Mouse (Mus musculus) macrophage (primary cell): ENCODE measurements around the gene Glis1. TPM values are rescaled to one million over a fixed set of nuclear protein-coding genes. Genes with fewer than 3 reads are reported as not detected.

Source experiments
- H3K27ac ChIP-seq: fragments of 350-480 bp; formaldehyde crosslinking; 2 replicates; pipeline ENCODE4 v1.9.0; 2021
- H3K36me3 ChIP-seq: fragments of 350-480 bp; formaldehyde crosslinking; 2 replicates; pipeline ENCODE4 v1.9.0; 2021; ENCODE audit errors: inconsistent target
- H3K4me3 ChIP-seq: fragments of 350-480 bp; formaldehyde crosslinking; 2 replicates; pipeline ENCODE4 v1.9.0; 2021; ENCODE audit errors: inconsistent target
- H3K79me2 ChIP-seq: fragments of 350-480 bp; formaldehyde crosslinking; 2 replicates; pipeline ENCODE4 v1.9.0; 2021; ENCODE audit errors: inconsistent target
- WGBS: methylation state at CpG from one replicate; pipeline ENCODE4 v1.1.7; 2026; ENCODE audit warnings: inconsistent platforms; ENCODE audit not compliant: missing documents; 5-methylcytosine and 5-hydroxymethylcytosine counted together
- polyA plus RNA-seq: library from polyadenylated mRNA; stranded (reverse); fragments of 250-400 nt; gene quantifications from 3 replicates; pipeline ENCODE4 v1.2.4, GENCODE M21; 2018; ENCODE audit warnings: inconsistent platforms
- total RNA-seq, 78 experiments: library from RNA; depleted of rRNA; stranded (reverse); fragments of 250-400 nt; gene quantifications; 1 replicate in 9 of 78; 2 replicates in 24 of 78; 3 replicates in 43 of 78; 4 replicates in 2 of 78; pipeline ENCODE4 v1.2.4; 2018; ENCODE audit warnings: inconsistent platforms in 56 of 78

The Glis1 gene
- total RNA-seq (2018; cell fraction: chromatin; rRNA removed): under 1 TPM in 2 of 26 experiments, not detected in 24; 0.28 to 0.31 TPM
- total RNA-seq (2018; cell fraction: cytosol; rRNA removed): not detected
- total RNA-seq (2018; cell fraction: nucleus; rRNA removed): under 1 TPM in 1 of 26 experiments, not detected in 25; 0.27 TPM
- polyA plus RNA-seq: not detected in 3 replicates

GRCm38 (mm10) chr4:107434356-107435237 is at the start of gene Glis1:
Gene Glis1 (plus strand): TSS chr4:107434591.
- Histone ChIP-seq H3K36me3 (no peaks in the 10 kb centered on the region), H3K79me2 (no peaks in the 10 kb centered on the region), H3K27ac (no peak within 1 kb of the TSS), H3K4me3 (no peak within 1 kb of the TSS)
- WGBS: under 1% methylated on average over 91 of the region's 112 CpGs

DNA sequence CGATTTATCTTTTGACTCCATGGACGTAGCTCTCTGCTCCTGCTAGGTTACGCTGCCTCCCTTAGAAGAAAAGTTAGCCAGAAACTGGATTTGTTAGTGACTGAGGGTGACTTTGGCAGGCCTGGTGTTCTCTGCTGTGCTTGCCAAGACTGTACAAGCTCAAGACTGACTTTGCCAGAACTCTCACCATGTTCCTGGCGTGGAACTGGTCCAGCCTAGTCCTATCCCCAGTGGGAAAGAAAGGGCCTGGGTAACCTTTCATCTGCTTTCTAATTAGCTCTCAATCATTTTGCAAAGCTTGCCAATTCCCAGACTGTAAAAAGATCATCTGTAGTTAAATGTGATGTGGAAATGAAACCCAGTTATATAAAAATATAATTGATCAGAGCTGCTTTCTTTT is 47.4 kb upstream of the Glis1 start:
- Histone ChIP-seq H3K79me2 (no peaks in the 10 kb centered on the region), H3K4me3 (no peak overlapping the region), H3K27ac (no peak overlapping the region), H3K36me3 (peaks cover 17% of the 10 kb centered on the region; the same call in 1 of the 2 replicates)
- WGBS: 100% methylated on average over 4 of the region's 4 CpGs

DNA sequence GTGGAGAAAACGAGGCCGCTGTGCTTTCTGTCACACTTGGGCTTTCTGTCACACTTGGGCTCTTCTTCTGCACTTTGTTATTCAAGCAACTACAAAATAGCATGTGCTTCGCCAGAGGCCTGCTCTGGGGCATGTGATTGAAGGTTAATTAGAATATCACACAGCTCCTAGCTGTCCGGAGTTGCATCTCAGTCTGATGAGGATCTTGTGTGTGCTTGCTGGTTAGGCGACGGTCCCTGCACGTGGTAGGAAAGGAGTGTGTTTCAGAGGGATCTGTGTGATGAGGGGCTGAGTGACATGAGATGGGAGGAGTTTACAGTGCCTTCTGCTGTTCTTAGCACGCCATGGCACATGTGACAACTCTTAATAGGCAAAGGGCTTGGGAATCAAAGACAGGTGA is 46.9 kb upstream of the Glis1 start:
- H3K36me3 ChIP-seq: peaks cover 17% of the 10 kb centered on the region; the same call in 1 of the 2 replicates
- 91% methylated on average over 8 of the region's 8 CpGs for WGBS

GRCm38 (mm10) chr4:107388291-107388690 is 46.1 kb upstream of the Glis1 start:
- Histone ChIP-seq H3K27ac (no peak overlapping the region), H3K79me2 (no peaks in the 10 kb centered on the region), H3K4me3 (no peak overlapping the region), H3K36me3 (peaks cover 17% of the 10 kb centered on the region; the same call in 1 of the 2 replicates)
- WGBS: 100% methylated on average over 1 of the region's 2 CpGs

More for the DNA sequence above, 46.9 kb upstream of the Glis1 start:
- Histone ChIP-seq H3K4me3 (no peak overlapping the region), H3K79me2 (no peaks in the 10 kb centered on the region), H3K27ac (no peak overlapping the region)

GRCm38 (mm10) chr4:107389345-107389744 is 45.0 kb upstream of the Glis1 start:
- no peak overlapping the region for H3K27ac ChIP-seq
- H3K4me3 ChIP-seq: no peak overlapping the region
- WGBS: 95% methylated on average over 3 of the region's 3 CpGs
- no peaks in the 10 kb centered on the region for H3K79me2 ChIP-seq
- peaks cover 17% of the 10 kb centered on the region; the same call in 1 of the 2 replicates for H3K36me3 ChIP-seq

DNA sequence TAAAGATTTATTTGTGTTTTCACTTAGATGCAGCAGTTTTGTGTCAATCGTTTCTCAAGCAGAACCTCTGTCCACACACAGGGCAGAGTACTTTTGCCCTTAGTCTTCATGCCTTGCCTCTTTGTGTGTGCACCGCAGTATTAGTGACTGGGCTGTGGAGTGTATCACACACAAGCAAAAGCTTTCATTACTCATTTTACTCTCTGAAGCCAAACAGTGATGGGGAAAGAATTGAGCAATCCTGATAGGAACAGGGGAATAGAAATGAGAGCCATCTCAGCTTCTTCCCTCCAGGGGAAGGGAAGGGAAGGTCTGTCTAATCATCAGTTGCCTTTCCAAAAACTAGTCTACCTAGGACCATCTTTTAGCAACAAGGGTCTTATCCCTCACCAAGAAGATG is 40.6 kb upstream of the Glis1 start:
- Histone ChIP-seq H3K27ac (no peak overlapping the region), H3K4me3 (no peak overlapping the region), H3K36me3 (peaks cover 8% of the 10 kb centered on the region; the same call in 1 of the 2 replicates), H3K79me2 (no peaks in the 10 kb centered on the region)
- 96% methylated on average over 2 of the region's 2 CpGs for WGBS

GRCm38 (mm10) chr4:107420202-107420601 is 14.2 kb upstream of the Glis1 start:
- Histone ChIP-seq H3K4me3 (no peak overlapping the region), H3K27ac (no peak overlapping the region), H3K36me3 (no peaks in the 10 kb centered on the region), H3K79me2 (no peaks in the 10 kb centered on the region)
- 90% methylated on average over 4 of the region's 4 CpGs for WGBS

DNA sequence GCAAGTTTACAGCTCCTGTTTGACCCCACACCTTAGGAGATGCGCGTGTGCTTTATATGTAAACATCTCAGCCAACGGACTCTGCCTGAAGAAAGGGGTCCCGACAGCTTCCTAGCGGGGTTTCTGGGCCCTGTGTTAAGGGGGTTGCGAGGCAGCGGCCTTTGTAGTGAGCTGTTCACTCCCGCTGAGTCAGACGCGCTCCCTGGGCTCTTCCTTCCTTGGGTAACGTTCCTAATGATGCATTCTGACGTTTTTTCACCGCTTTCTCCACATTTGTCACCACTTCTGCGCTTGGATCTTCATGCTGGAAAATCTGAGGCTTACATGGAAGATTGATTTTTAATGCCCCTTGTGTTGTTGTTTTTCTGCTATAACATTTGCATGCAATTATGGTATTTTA is 12.7 kb upstream of the Glis1 start:
- WGBS: 18% methylated on average over 12 of the region's 14 CpGs
- Histone ChIP-seq H3K4me3 (no peak overlapping the region), H3K27ac (no peak overlapping the region), H3K36me3 (no peaks in the 10 kb centered on the region), H3K79me2 (no peaks in the 10 kb centered on the region)

- WGBS: 33% methylated on average over 6 of the region's 6 CpGs
- Histone ChIP-seq H3K27ac (no peak overlapping the region), H3K36me3 (no peaks in the 10 kb centered on the region), H3K79me2 (no peaks in the 10 kb centered on the region), H3K4me3 (no peak overlapping the region)
Measured at GRCm38 (mm10) chr4:107422176-107422575, 12.2 kb upstream of the Glis1 start.

DNA sequence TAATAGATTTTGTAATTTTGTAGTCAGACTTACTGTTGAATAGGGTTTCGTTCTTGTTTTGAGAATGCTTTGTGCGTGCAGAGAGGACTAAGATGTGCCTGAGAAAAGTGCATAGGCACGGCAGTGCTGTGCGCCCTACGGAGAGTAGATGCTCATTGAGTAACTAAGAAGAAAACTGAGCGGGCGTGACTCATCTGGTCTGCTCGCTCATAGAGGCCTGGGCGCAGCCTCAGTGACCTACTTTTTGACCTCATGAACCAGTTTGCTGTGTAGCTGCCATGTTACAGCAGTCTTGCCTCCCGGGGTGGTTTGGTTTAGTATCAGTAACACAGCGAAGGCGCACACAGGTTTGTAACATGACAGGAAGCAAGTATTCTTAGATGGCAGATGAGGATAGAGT is 8.8 kb upstream of the Glis1 start:
- H3K36me3 ChIP-seq: no peaks in the 10 kb centered on the region
- H3K27ac ChIP-seq: no peak overlapping the region
- H3K4me3 ChIP-seq: no peak overlapping the region
- H3K79me2 ChIP-seq: no peaks in the 10 kb centered on the region
- 93% methylated on average over 12 of the region's 12 CpGs for WGBS

DNA sequence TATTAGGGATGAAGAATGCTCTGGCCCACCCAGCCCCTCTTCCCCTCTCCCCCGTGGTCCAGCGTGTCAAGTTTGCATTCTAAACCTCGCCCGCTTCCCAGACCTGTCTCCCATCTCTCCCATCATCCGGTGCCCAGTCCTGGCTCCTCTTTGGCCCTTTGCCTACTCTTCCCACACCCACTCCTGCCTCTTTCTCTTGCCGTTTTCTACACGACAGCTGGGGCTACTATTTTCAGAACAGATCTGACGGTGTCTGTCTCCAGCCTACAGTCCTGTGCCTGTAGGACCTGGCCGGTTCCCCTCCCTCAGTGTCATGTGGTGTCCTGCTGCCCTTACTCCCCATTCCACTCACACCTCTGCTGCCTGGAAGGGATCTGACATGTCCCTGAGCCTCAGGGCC is 7.8 kb upstream of the Glis1 start:
- no peak overlapping the region for H3K27ac ChIP-seq
- WGBS: 92% methylated on average over 9 of the region's 9 CpGs

GRCm38 (mm10) chr4:107432717-107433116 is 1.7 kb upstream of the Glis1 start:
- Histone ChIP-seq H3K36me3 (no peaks in the 10 kb centered on the region), H3K27ac (no peak overlapping the region), H3K79me2 (no peaks in the 10 kb centered on the region), H3K4me3 (no peak overlapping the region)
- WGBS: 82% methylated on average over 5 of the region's 5 CpGs

More for the DNA sequence above, 7.8 kb upstream of the Glis1 start:
- Histone ChIP-seq H3K36me3 (no peaks in the 10 kb centered on the region), H3K4me3 (no peak overlapping the region), H3K79me2 (no peaks in the 10 kb centered on the region)

- Histone ChIP-seq H3K4me3 (no peak overlapping the region), H3K79me2 (no peaks in the 10 kb centered on the region), H3K36me3 (no peaks in the 10 kb centered on the region), H3K27ac (no peak overlapping the region)
- WGBS: 10% methylated on average over 15 of the region's 15 CpGs
Measured at GRCm38 (mm10) chr4:107433998-107434355, 414 bp upstream of the Glis1 start.

GRCm38 (mm10) chr4:107435238-107435946 is 1.0 kb downstream of the Glis1 start:
- H3K27ac ChIP-seq: no peak overlapping the region
- 6% methylated on average over 47 of the region's 47 CpGs for WGBS
- H3K4me3 ChIP-seq: no peak overlapping the region
- H3K36me3 ChIP-seq: no peaks in the 10 kb centered on the region
- H3K79me2 ChIP-seq: no peaks in the 10 kb centered on the region

DNA sequence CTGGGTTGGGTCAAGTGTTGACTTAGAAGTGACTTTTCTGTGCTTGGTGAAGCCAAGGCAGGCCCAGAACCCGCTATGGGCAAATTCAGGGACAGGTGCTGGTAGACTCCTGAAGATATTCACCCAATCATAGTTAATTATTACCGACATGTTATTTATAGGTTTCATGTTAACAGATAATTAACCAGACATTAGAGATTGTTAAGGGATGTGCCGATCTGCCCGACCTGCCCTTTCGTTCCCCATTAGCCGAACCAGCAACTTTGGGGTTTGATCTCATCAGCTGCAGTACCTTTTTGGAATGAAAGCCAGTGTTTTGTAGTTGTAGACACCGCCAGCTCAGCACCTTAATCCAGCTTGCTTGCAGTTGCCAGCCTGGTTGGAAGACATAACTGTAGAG is 2.1 kb downstream of the Glis1 start:
- WGBS: 99% methylated on average over 7 of the region's 7 CpGs
- no peaks in the 10 kb centered on the region for H3K36me3 ChIP-seq
- H3K79me2 ChIP-seq: no peaks in the 10 kb centered on the region
- no peak overlapping the region for H3K27ac ChIP-seq
- H3K4me3 ChIP-seq: no peak overlapping the region
